Mouse (Mus musculus) intestine, embryonic 15.5 days (tissue): ENCODE data around the gene Trim25. TPM values are rescaled to one million over a fixed set of nuclear protein-coding genes. Genes with fewer than 3 reads are reported as not detected.

Source experiments
- polyA plus RNA-seq: library from polyadenylated mRNA; unstranded; fragments of >200 nt; fragmentation: Nextera tagmentation; extraction: Ambion mirVana; gene quantifications from 2 replicates; pipeline ENCODE4 v1.2.1, GENCODE M21; 2015

The Trim25 gene
- polyA plus RNA-seq, 1 experiment from 2014 or later = 29.0 TPM

Other genes with a start within 250 kb of the Trim25 start
- gene Akap1, start 134.8 kb upstream of the Trim25 start, polyA plus RNA-seq = 27.8 and 28.3 TPM in 2 replicates
- 131 and 142 TPM in 2 replicates for gene Scpep1, start 43.9 kb upstream of the Trim25 start, polyA plus RNA-seq
- gene Elobl, start 32.4 kb upstream of the Trim25 start, polyA plus RNA-seq = not detected in 2 replicates
- 12.4 and 13.9 TPM in 2 replicates for gene Coil, start 29.1 kb upstream of the Trim25 start, polyA plus RNA-seq
- gene Dgke, start 67.5 kb downstream of the Trim25 start, polyA plus RNA-seq = 3.2 TPM in 2 replicates
- 1.1 and 1.8 TPM in 2 replicates for gene Gm525, start 74.5 kb downstream of the Trim25 start, polyA plus RNA-seq